Mouse (Mus musculus) forebrain, embryonic 16.5 days (tissue): ENCODE results near the gene Ptgis. TPM values are rescaled to one million over a fixed set of nuclear protein-coding genes. Genes with fewer than 3 reads are reported as not detected.

Experiments
- ATAC-seq: fragments of 200-750 bp; cut with Nextera tagmentation; 2 replicates; pipeline ENCODE4 v1.8.0; 2017; ENCODE audit warnings: mild to moderate bottlenecking, moderate library complexity
- H3K27ac ChIP-seq: fragments of 300-500 bp; sonication (generic); 2 replicates; pipeline ENCODE4 v1.5.1; 2014; ENCODE audit warnings: low read length, control low read depth
- H3K27me3 ChIP-seq: fragments of 300-500 bp; sonication (generic); replicated peaks from 2 replicates; pipeline ENCODE4 v1.6.1; 2014; ENCODE audit warnings: low read length; ENCODE audit not compliant: control insufficient read depth, insufficient read depth
- H3K36me3 ChIP-seq: fragments of 300-500 bp; sonication (generic); 2 replicates; pipeline ENCODE4 v1.6.1; 2014; ENCODE audit not compliant: control insufficient read depth, insufficient read depth
- H3K4me1 ChIP-seq: fragments of 300-500 bp; sonication (generic); replicated peaks from 2 replicates; pipeline ENCODE4 v1.6.1; 2014; ENCODE audit warnings: low read length; ENCODE audit not compliant: control insufficient read depth, insufficient read depth
- H3K4me2 ChIP-seq: fragments of 300-500 bp; sonication (generic); 2 replicates; pipeline ENCODE4 v1.6.1; 2014; ENCODE audit warnings: mild to moderate bottlenecking, low read length, control low read depth
- H3K4me3 ChIP-seq: fragments of 300-500 bp; sonication (generic); replicated peaks from 2 replicates; pipeline ENCODE4 v1.5.1; 2014; ENCODE audit warnings: mild to moderate bottlenecking, low read length, control low read depth
- H3K9ac ChIP-seq: fragments of 300-500 bp; sonication (generic); replicated peaks from 2 replicates; pipeline ENCODE4 v1.6.1; 2014; ENCODE audit warnings: low read depth, low read length, control low read depth
- H3K9me3 ChIP-seq: fragments of 300-500 bp; sonication (generic); 2 replicates; pipeline ENCODE4 v1.6.1; 2016; ENCODE audit warnings: low read length; ENCODE audit not compliant: control insufficient read depth
- WGBS: fragments of 180-500 bp; shearing (Covaris S2); extraction: QIAGEN DNeasy Blood & Tissue Kit; methylation state at CpG from one replicate; pipeline ENCODE4 v1.1.7; 2014; 5-methylcytosine and 5-hydroxymethylcytosine counted together
- polyA plus RNA-seq: library from polyadenylated mRNA; unstranded; fragments of >200 nt; fragmentation: Nextera tagmentation; extraction: Ambion mirVana; gene quantifications from 2 replicates; pipeline ENCODE4 v1.2.1, GENCODE M21; 2015

Gene Ptgis
- polyA plus RNA-seq, 1 experiment from 2014 or later = 3.1 TPM

DNA sequence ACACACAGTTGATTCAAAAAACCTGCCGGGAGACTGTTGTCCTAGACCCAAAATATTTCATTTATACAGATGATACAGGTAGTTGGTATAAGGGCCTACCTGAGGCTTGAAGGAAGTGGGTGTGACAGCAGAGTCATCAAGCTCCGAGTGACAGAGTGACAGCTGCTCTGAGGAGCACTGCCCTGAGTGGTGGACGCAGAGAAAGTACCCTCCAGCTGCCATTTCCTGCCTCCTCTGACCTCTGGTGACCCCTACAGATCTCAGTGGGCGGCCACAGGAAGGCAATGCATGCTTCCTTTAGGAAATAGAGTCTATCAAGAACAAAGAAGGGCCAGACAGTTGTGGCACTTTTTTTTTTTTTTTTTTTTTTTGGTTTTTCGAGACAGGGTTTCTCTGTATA, 25.4 kb upstream of the Ptgis start:
- no peaks in the 10 kb centered on the region for H3K4me1 ChIP-seq
- no peaks in the 10 kb centered on the region for H3K9me3 ChIP-seq
- H3K36me3 ChIP-seq = no peaks in the 10 kb centered on the region
- H3K4me3 ChIP-seq = no peak overlapping the region
- no peaks in the 10 kb centered on the region for H3K27me3 ChIP-seq
- no peak overlapping the region for H3K9ac ChIP-seq
- H3K27ac ChIP-seq = no peak overlapping the region
- ATAC-seq = no peak
- H3K4me2 ChIP-seq = no peak overlapping the region
- WGBS = 71% methylated on average over 4 of the region's 5 CpGs

DNA sequence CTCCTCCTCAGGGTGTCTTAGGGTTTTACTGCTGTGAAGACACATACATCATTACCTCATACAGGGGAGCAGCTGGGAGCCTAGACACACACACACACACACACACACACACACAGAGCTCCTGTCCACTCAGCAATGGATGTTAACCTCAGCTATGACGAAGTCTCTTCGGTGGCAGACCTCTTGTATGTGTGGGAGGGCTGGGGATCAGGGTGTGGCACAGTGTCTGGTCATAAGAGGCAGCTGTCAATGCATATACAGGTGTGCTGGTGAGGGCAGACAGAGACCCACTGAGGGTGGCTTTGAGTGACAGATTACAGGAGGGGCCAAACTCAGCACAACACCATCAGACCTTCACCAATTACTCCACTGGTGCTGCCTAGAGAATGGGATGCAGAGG, 24.6 kb upstream of the Ptgis start:
- Histone ChIP-seq H3K27ac (no peak overlapping the region), H3K9ac (no peak overlapping the region), H3K27me3 (no peaks in the 10 kb centered on the region), H3K4me2 (no peak overlapping the region), H3K9me3 (no peaks in the 10 kb centered on the region), H3K4me1 (no peaks in the 10 kb centered on the region), H3K36me3 (no peaks in the 10 kb centered on the region), H3K4me3 (no peak overlapping the region)
- no peak for ATAC-seq
- 100% methylated on average over 2 of the region's 2 CpGs for WGBS

DNA sequence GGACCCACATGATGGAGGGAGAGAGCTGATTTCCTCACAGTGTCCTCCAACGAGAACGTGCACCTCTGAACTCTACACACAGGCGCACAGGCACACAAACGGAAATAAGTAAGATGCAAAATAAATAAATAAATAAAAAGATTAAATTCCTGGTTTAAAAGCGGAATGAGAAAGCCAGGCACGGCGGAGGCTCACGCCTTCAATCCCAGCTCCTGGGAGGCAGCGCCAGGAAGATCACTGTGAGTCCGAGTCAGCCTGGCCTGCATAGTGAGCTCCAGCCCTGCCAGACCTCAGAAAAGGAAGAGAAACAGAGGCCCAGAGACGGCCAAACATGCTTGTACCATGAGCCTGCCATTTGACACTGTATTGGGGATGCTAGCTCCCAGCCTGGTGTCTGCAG, 23.5 kb upstream of the Ptgis start:
- Histone ChIP-seq H3K27ac (no peak overlapping the region), H3K4me3 (no peak overlapping the region), H3K9me3 (no peaks in the 10 kb centered on the region), H3K36me3 (no peaks in the 10 kb centered on the region), H3K9ac (no peak overlapping the region), H3K27me3 (no peaks in the 10 kb centered on the region), H3K4me1 (no peaks in the 10 kb centered on the region), H3K4me2 (no peak overlapping the region)
- WGBS = 93% methylated on average over 11 of the region's 11 CpGs
- ATAC-seq = no peak

DNA sequence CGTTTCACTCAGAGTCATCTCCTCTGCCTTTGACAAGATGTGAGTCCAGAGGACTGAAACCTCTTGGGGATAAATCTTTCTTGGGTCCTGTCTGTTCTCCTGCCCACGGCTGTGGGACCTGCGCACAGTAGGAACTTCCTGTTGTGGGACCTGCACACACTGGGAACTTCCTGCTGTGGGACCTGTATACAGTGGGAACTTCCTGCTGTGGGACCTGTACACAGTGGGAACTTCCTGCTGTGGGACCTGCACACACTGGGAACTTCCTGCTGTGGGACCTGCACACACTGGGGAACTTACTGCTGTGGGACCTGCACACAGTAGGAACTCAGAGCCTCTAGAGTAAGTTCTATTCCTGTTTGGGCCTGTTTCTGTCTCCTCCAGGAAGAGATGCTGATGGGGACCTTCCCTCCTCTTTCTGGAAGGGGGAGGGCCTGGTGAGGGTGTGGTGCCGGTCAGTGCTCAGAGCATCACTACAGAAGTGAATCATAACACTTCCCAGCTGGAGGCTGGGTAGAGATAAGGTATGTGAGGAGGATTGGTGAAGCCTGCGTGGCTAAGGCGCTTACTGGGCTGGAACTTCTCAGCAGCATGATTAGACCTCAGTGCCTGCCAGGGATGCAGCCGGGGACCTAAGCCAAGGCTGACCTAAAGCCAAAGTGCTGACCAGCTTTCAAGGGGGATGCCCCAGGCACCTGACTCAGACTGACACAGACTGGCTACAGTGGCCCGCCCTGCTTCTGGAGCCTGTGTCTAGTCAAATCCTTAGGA, 22.8 kb upstream of the Ptgis start:
- H3K4me3 ChIP-seq = no peak overlapping the region
- H3K27me3 ChIP-seq = no peaks in the 10 kb centered on the region
- H3K4me2 ChIP-seq = no peak overlapping the region
- H3K27ac ChIP-seq = no peak overlapping the region
- WGBS = 95% methylated on average over 8 of the region's 8 CpGs
- no peaks in the 10 kb centered on the region for H3K36me3 ChIP-seq
- H3K9ac ChIP-seq = no peak overlapping the region
- no peaks in the 10 kb centered on the region for H3K9me3 ChIP-seq
- H3K4me1 ChIP-seq = no peaks in the 10 kb centered on the region
- no peak for ATAC-seq

DNA sequence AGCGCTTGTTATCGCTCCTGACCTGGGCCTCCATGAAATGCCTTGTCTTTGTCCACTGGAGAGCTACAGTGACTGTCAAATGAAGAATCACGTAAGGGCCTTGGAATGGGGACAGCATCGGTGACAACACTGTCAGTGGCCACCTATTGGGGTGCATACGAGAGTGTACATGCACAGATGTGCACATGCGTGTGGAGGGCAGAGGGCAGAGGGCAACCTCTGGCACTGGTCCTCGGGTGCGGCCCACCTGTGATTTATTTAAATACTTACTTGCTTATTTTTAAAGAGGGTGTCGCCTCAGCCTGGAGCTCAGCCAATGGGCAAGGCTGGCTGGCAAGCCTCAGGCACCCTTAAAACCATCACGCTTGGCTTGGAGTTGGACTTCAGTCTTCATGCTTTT, 22.0 kb upstream of the Ptgis start:
- ATAC-seq = no peak

DNA sequence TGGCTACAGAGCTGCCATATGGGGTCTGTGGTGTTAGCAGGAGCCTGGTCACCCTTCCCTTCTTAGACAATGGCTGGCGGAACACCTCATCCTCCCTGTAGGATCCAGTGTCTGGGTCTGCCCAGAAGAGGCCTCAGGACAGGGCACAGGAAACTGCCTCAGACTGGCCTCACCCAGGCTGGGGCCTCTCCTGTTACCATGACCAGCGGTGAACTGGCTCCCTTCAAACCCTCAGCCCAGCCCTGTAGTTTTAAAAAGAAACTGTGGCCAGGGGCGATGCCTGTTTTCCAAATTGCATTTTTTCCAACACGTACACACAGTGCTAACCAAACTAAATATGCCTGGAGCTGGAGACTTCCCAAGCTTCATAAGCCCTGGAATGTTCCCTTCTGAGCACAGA, 20.7 kb upstream of the Ptgis start:
- Histone ChIP-seq H3K9me3 (no peaks in the 10 kb centered on the region), H3K27me3 (no peaks in the 10 kb centered on the region), H3K4me3 (no peak overlapping the region), H3K4me2 (no peak overlapping the region), H3K36me3 (no peaks in the 10 kb centered on the region), H3K4me1 (no peaks in the 10 kb centered on the region), H3K27ac (no peak overlapping the region), H3K9ac (no peak overlapping the region)
- no peak for ATAC-seq
- 68% methylated on average over 4 of the region's 4 CpGs for WGBS

More for the DNA sequence above, 22.0 kb upstream of the Ptgis start:
- no peak overlapping the region for H3K9ac ChIP-seq
- H3K27ac ChIP-seq = no peak overlapping the region
- 89% methylated on average over 10 of the region's 10 CpGs for WGBS
- no peaks in the 10 kb centered on the region for H3K36me3 ChIP-seq
- H3K4me2 ChIP-seq = no peak overlapping the region
- no peaks in the 10 kb centered on the region for H3K9me3 ChIP-seq
- H3K4me3 ChIP-seq = no peak overlapping the region
- no peaks in the 10 kb centered on the region for H3K27me3 ChIP-seq
- no peaks in the 10 kb centered on the region for H3K4me1 ChIP-seq

DNA sequence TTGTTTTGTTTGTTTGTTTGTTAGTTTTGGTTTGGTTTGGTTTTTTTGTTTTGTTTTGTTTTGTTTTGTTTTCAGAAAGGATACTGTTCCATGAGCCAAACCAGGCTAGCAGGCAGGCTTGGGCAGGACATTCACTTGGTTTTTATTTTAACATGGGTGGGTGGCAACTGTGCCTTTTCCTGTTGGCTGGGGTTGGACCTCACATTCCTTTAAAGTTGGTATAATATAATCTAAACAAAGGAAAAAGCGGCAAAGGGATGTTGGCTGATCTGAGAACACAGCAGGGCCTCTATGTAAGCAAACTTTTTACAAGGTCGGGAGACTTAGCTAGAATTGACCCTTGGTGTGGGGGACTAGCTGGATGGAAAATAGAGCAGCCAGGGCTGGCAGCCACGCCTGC, 17.4 kb upstream of the Ptgis start:
- H3K4me2 ChIP-seq = no peak overlapping the region
- H3K36me3 ChIP-seq = no peaks in the 10 kb centered on the region
- H3K4me1 ChIP-seq = no peaks in the 10 kb centered on the region
- H3K9ac ChIP-seq = no peak overlapping the region
- ATAC-seq = no peak
- no peak overlapping the region for H3K4me3 ChIP-seq
- 49% methylated on average over 3 of the region's 3 CpGs for WGBS
- H3K9me3 ChIP-seq = no peaks in the 10 kb centered on the region
- no peak overlapping the region for H3K27ac ChIP-seq
- no peaks in the 10 kb centered on the region for H3K27me3 ChIP-seq

DNA sequence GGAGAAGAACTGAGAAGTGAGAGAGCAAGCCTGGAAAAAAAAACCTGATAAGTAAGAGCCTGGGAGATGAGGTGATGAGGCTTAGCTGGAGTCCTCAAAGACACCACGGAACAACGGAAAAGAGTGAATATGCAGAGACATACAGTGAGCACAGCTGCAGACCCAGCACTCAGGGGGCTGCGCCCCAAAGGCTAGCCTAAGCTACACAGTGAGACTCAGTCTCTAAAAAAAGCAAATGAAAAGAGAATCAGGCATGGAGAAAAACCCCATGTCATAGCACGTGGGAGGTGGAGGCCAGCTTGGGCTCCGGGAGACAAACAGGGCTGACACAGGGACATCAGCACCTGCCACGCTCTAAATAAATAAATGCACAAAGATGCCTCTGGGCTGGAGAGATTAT, 14.4 kb upstream of the Ptgis start:
- Histone ChIP-seq H3K27ac (no peak overlapping the region), H3K9me3 (no peaks in the 10 kb centered on the region), H3K4me1 (peaks cover 8% of the 10 kb centered on the region; the same call in 1 of the 2 replicates), H3K4me3 (no peak overlapping the region), H3K4me2 (no peak overlapping the region), H3K9ac (no peak overlapping the region), H3K36me3 (no peaks in the 10 kb centered on the region), H3K27me3 (no peaks in the 10 kb centered on the region)
- no peak for ATAC-seq
- WGBS = 81% methylated on average over 6 of the region's 6 CpGs

DNA sequence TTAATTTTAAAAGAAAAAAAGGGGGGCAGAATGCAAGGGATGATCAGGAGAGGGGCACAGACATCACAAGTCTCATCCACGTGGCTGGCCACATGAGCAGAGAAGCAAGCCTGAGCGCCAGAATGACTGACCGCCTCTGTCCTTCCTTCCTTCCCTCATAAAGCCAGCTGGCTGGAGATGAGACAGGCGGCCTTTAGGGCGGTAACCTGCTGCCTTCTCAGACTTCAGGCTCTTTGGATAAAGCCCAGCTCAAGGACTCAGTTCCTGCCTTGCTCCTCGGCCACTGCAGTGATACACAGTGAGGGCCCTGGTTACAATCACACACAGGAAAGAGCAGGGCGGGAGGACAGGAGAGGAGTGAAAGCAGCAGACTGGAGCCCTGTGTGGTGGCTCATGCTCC, 13.8 kb upstream of the Ptgis start:
- Histone ChIP-seq H3K36me3 (no peaks in the 10 kb centered on the region), H3K4me2 (no peak overlapping the region), H3K9ac (no peak overlapping the region), H3K9me3 (no peaks in the 10 kb centered on the region), H3K4me3 (no peak overlapping the region), H3K4me1 (peaks cover 8% of the 10 kb centered on the region; the same call in 1 of the 2 replicates), H3K27ac (no peak overlapping the region), H3K27me3 (no peaks in the 10 kb centered on the region)
- WGBS = 68% methylated on average over 7 of the region's 7 CpGs
- no peak for ATAC-seq

DNA sequence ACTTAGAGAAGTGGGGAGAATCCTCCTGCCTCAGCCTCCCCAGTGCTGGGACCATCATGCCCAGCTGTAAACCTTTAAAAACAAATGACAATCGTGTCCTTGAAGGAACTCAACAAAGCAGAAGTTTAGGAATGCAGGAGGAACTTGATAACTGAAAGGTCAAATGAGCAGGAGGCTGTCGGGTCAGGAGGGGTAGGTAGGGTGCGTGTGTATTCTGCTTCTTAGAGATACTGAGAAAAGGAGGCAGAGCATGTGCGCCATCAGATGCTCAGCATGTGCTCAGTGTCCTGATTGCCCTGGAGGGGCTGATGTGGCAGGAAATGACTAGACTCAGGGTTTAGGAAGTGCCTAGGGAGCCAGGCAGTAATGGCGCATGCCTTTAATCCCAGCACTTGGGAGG, 13.1 kb upstream of the Ptgis start:
- Histone ChIP-seq H3K4me2 (no peak overlapping the region), H3K27ac (no peak overlapping the region), H3K4me3 (no peak overlapping the region), H3K4me1 (peaks cover 8% of the 10 kb centered on the region; the same call in 1 of the 2 replicates), H3K36me3 (no peaks in the 10 kb centered on the region), H3K9me3 (no peaks in the 10 kb centered on the region), H3K9ac (no peak overlapping the region), H3K27me3 (no peaks in the 10 kb centered on the region)
- WGBS = 93% methylated on average over 5 of the region's 5 CpGs
- no peak for ATAC-seq
